Mouse (Mus musculus) cerebellum, postnatal 36 days (tissue): ENCODE results near the gene Crx.
A peak's percentile ranks its signal among the peaks of the same experiment; 100 is the strongest.
"Not testable (repeated sequence)": the region's sequence is repeated elsewhere in the genome, so short reads cannot be mapped to it uniquely, and the experiment has no call there.

Experiments
- DNase-seq, 2 experiments: peaks; one replicate each; pipeline ENCODE4 v3.0.0; 2021 to 2022; ENCODE audit warnings: mixed read lengths in 2 of 2

The Crx gene

GRCm38 (mm10) chr7:15879756-15880155, at the start of gene Crx:
Gene Crx (minus strand): TSS chr7:15879968.
- DNase-seq, result no peak

- DNase-seq, result peak; percentile 92 to 93
Observed at GRCm38 (mm10) chr7:15922220-15922773, 42.5 kb upstream of the Crx start, which contains the start of gene Selenow. Gene Selenow (minus strand): TSS chr7:15922402.

GRCm38 (mm10) chr7:15921796-15922195, 42.0 kb upstream of the Crx start:
- peak in 1 of 2 experiments; percentile 16 for DNase-seq

- DNase-seq, result no peak
Observed at GRCm38 (mm10) chr7:15920645-15921190, 41.0 kb upstream of the Crx start.

GRCm38 (mm10) chr7:15919947-15920346, 40.2 kb upstream of the Crx start:
- DNase-seq, result no peak

- no peak for DNase-seq
Observed at GRCm38 (mm10) chr7:15918371-15918770, 38.6 kb upstream of the Crx start.

- no peak for DNase-seq
Observed at GRCm38 (mm10) chr7:15916996-15917395, 37.2 kb upstream of the Crx start.

GRCm38 (mm10) chr7:15916134-15916723, 36.5 kb upstream of the Crx start:
- no peak for DNase-seq

- DNase-seq, result not testable (repeated sequence)
Observed at GRCm38 (mm10) chr7:15915695-15916094, 35.9 kb upstream of the Crx start.

- DNase-seq, result no peak
Observed at GRCm38 (mm10) chr7:15914751-15915150, 35.0 kb upstream of the Crx start.

GRCm38 (mm10) chr7:15914252-15914651, 34.5 kb upstream of the Crx start:
- peak in 1 of 2 experiments; percentile 39 for DNase-seq

GRCm38 (mm10) chr7:15912183-15912582, 32.4 kb upstream of the Crx start:
- peak; percentile 59 for DNase-seq

GRCm38 (mm10) chr7:15910521-15910920, 30.8 kb upstream of the Crx start:
- DNase-seq, result no peak

GRCm38 (mm10) chr7:15907971-15908590, 28.3 kb upstream of the Crx start:
- no peak for DNase-seq

- no peak for DNase-seq
Observed at GRCm38 (mm10) chr7:15906602-15907001, 26.8 kb upstream of the Crx start.

GRCm38 (mm10) chr7:15905861-15906260, 26.1 kb upstream of the Crx start:
- no peak for DNase-seq

GRCm38 (mm10) chr7:15901366-15902048, 21.7 kb upstream of the Crx start:
- DNase-seq, result no peak

GRCm38 (mm10) chr7:15894251-15894650, 14.5 kb upstream of the Crx start:
- DNase-seq, result no peak

- DNase-seq, result no peak
Observed at GRCm38 (mm10) chr7:15884127-15884526, 4.4 kb upstream of the Crx start.

GRCm38 (mm10) chr7:15882317-15882716, 2.5 kb upstream of the Crx start, which contains the start of gene Crxos:
Gene Crxos (plus strand): TSS chr7:15882617.
- no peak for DNase-seq

- DNase-seq, result no peak
Observed at GRCm38 (mm10) chr7:15881831-15882230, 2.1 kb upstream of the Crx start.

- no peak for DNase-seq
Observed at GRCm38 (mm10) chr7:15881388-15881787, 1.6 kb upstream of the Crx start.

GRCm38 (mm10) chr7:15864104-15864503, 15.7 kb downstream of the Crx start:
- DNase-seq, result no peak
